Mouse (Mus musculus): Measurements from ENCODE around the gene Mfsd5. TPM values are rescaled to one million over a fixed set of nuclear protein-coding genes. Genes with fewer than 3 reads are reported as not detected.

The Mfsd5 gene
- total RNA-seq, 2 experiments from 2014 or later: 20.6 to 23.8 TPM

Other genes with a start within 250 kb of the Mfsd5 start
- 100 to 1,000 TPM; 149 to 154 TPM for gene Eif4b, start 205.7 kb upstream of the Mfsd5 start, total RNA-seq (2021)
- 100 to 1,000 TPM in 1 of 2 experiments, 10 to 100 TPM in 1; 95.1 to 108 TPM for gene Tns2, start 179.0 kb upstream of the Mfsd5 start, total RNA-seq (2021)
- 10 to 100 TPM; 19.1 to 22.2 TPM for gene Spryd3, start 143.2 kb upstream of the Mfsd5 start, total RNA-seq (2021)
- gene Igfbp6, start 135.1 kb upstream of the Mfsd5 start, total RNA-seq (2021): 10 to 100 TPM; 24.8 to 30.5 TPM
- under 1 TPM in 1 of 2 experiments, not detected in 1; 0.20 TPM for gene Soat2, start 128.9 kb upstream of the Mfsd5 start, total RNA-seq (2021)
- gene Zfp740, start 76.2 kb upstream of the Mfsd5 start, total RNA-seq (2021): 10 to 100 TPM; 48.2 to 48.3 TPM
- gene Csad, start 74.7 kb upstream of the Mfsd5 start, total RNA-seq (2021): 10 to 100 TPM; 25.6 to 33.8 TPM
- gene Itgb7, start 47.5 kb upstream of the Mfsd5 start, total RNA-seq (2021): 1 to 10 TPM; 1.9 to 2.0 TPM
- 10 to 100 TPM; 23.2 to 27.2 TPM for gene Rarg, start 21.9 kb upstream of the Mfsd5 start, total RNA-seq (2021)
- not detected for gene Gm9918, start 8.9 kb upstream of the Mfsd5 start, total RNA-seq (2021)
- 10 to 100 TPM in 1 of 2 experiments, 1 to 10 TPM in 1; 7.5 to 10.7 TPM for gene Espl1, start 16.8 kb downstream of the Mfsd5 start, total RNA-seq (2021)
- 100 to 1,000 TPM; 336 to 346 TPM for gene Pfdn5, start 46.7 kb downstream of the Mfsd5 start, total RNA-seq (2021)
- gene Myg1, start 52.3 kb downstream of the Mfsd5 start, total RNA-seq (2021): 10 to 100 TPM; 28.3 to 31.5 TPM
- 10 to 100 TPM; 16.2 to 16.4 TPM for gene Aaas, start 71.3 kb downstream of the Mfsd5 start, total RNA-seq (2021)
- gene Sp7, start 87.7 kb downstream of the Mfsd5 start, total RNA-seq (2021): not detected
- gene Sp1, start 126.7 kb downstream of the Mfsd5 start, total RNA-seq (2021): 10 to 100 TPM; 57.7 to 68.4 TPM
- gene Amhr2, start 165.9 kb downstream of the Mfsd5 start, total RNA-seq (2021): 1 to 10 TPM in 1 of 2 experiments, under 1 TPM in 1; 0.67 to 1.4 TPM
- gene Prr13, start 179.6 kb downstream of the Mfsd5 start, total RNA-seq (2021): 10 to 100 TPM; 23.3 to 27.3 TPM
- 100 to 1,000 TPM; 547 to 592 TPM for gene Pcbp2, start 191.1 kb downstream of the Mfsd5 start, total RNA-seq (2021)
- 1 to 10 TPM in 1 of 2 experiments, not detected in 1; 3.6 TPM for gene Gm10337, start 224.3 kb downstream of the Mfsd5 start, total RNA-seq (2021)
- 1 to 10 TPM; 5.1 to 5.2 TPM for gene Map3k12, start 237.6 kb downstream of the Mfsd5 start, total RNA-seq (2021)
- gene Tarbp2, start 238.7 kb downstream of the Mfsd5 start, total RNA-seq (2021): 10 to 100 TPM; 45.9 to 53.1 TPM
- gene Npff, start 245.5 kb downstream of the Mfsd5 start, total RNA-seq (2021): 1 to 10 TPM; 1.4 to 3.8 TPM

Measured in heart, postnatal 10 days (tissue).